8 mouse cellular contexts compared by ENCODE assay signal in the genomic region with DNA sequence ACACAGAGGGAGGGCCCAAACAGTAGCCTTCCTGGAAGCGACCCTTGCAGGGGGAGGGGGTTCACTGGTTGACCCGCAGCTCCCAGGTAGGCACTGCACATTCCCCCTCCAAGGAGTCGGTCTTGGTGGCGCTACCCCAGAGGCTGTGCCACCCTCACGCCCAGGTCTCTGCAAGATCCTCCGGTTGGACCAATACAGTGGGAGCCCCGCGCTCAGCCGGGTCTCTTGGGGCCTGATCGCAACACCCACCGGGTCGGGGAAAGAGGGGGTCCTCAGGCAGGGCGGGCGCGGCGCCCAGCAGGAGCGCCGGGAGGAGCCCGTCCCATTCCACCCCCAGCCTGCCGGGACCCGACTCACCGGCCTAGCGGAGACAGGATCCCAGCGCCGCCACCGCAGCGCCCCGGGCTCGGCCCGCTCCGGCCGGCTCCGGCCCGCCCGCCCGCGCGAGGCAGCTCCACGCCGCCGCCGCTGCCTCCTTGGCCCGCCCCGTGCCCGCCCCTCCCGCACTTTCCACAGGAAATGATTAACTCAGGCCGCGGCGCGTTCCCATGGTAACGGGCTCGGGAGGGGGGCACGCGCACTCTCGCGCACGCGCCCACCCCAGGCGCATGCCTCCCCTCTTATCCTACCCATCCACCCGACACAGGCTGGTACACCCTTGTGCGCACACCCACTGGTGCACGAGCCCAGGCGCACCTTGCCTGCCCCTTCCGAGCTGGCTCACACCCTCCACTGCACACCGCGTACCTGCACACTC.
DNase-seq lines count a peak whose midpoint lies in the region; ATAC-seq and TF ChIP-seq lines count a peak whose summit lies in the region.

No protein-coding gene starts in this region.

- TF ChIP-seq CTCF in E14TG2a.4 (conservative IDR thresholded peaks at IDR 0.05; ENCODE audit: low read length): no peak
- TF ChIP-seq CTCF in liver, postnatal 0 days (IDR thresholded peaks at IDR 0.05; ENCODE audit: low read depth): no peak
- no peak for TF ChIP-seq CTCF in thymus, adult 2 months (IDR thresholded peaks at IDR 0.05; ENCODE audit: borderline replicate concordance, control insufficient read depth, extremely low read depth, insufficient read depth, low read length, poor library complexity)

- peak; percentile 68 for DNase-seq in heart, postnatal 25 days (ENCODE audit: low spot score)
- peak; percentile 85 to 94 for DNase-seq in layer of hippocampus, adult 18-20 months (ENCODE audit: low spot score in 2 of 2)
- peak; percentile 70 for DNase-seq in liver, postnatal 0 days
- peak; percentile 80 for DNase-seq in thymus, adult 2 months

- peaks cover 4% of the 10 kb centered on the region for H3K27me3 ChIP-seq in E14TG2a.4 (ENCODE audit: insufficient read depth, low read length)
- H3K27me3 ChIP-seq in forebrain, embryonic 15.5 days: peaks cover 6% of the 10 kb centered on the region; the same call in 1 of the 2 replicates
- H3K27me3 ChIP-seq in liver, postnatal 0 days (ENCODE audit: insufficient read depth, low read length): peaks cover 9% of the 10 kb centered on the region; the same call in 1 of the 2 replicates
- H3K27me3 ChIP-seq in neural tube, embryonic 14.5 days (ENCODE audit: control insufficient read depth, insufficient read depth, low read length): peaks cover 3% of the 10 kb centered on the region; the same call in 1 of the 2 replicates
- H3K27me3 ChIP-seq in thymus, adult 2 months (ENCODE audit: control insufficient read depth, insufficient read depth, low read length): no peaks in the 10 kb centered on the region

- peak overlapping the region; percentile 70 for H3K27ac ChIP-seq in forebrain, embryonic 15.5 days (replicated peaks)
- H3K27ac ChIP-seq in liver, postnatal 0 days (ENCODE audit: low read depth): peak overlapping the region; percentile 52
- H3K27ac ChIP-seq in neural tube, embryonic 14.5 days (ENCODE audit: low read depth, low read length): peak overlapping the region; percentile 78
- no peak overlapping the region for H3K27ac ChIP-seq in thymus, adult 2 months (ENCODE audit: control insufficient read depth, insufficient read depth, low read length)

- no peaks in the 10 kb centered on the region for H3K9me3 ChIP-seq in E14TG2a.4 (ENCODE audit: low read length)
- H3K9me3 ChIP-seq in forebrain, embryonic 15.5 days: no peaks in the 10 kb centered on the region
- no peaks in the 10 kb centered on the region for H3K9me3 ChIP-seq in liver, postnatal 0 days (ENCODE audit: low read length)
- no peaks in the 10 kb centered on the region for H3K9me3 ChIP-seq in neural tube, embryonic 14.5 days (ENCODE audit: control insufficient read depth, low read length)

- H3K4me3 ChIP-seq in E14TG2a.4 (replicated peaks; ENCODE audit: low read length): peak overlapping the region; percentile 86
- H3K4me3 ChIP-seq in forebrain, embryonic 15.5 days: peak overlapping the region; percentile 74
- peak overlapping the region; percentile 53 for H3K4me3 ChIP-seq in liver, postnatal 0 days (ENCODE audit: low read depth, low read length)
- peak overlapping the region; percentile 74 for H3K4me3 ChIP-seq in neural tube, embryonic 14.5 days (ENCODE audit: low read depth, low read length)
- peak overlapping the region; percentile 52 for H3K4me3 ChIP-seq in thymus, adult 2 months (ENCODE audit: control insufficient read depth, insufficient read depth, low read length)

- peak overlapping the region; percentile 76 for H3K9ac ChIP-seq in forebrain, embryonic 15.5 days (replicated peaks)
- H3K9ac ChIP-seq in liver, postnatal 0 days (replicated peaks): peak overlapping the region; percentile 72
- H3K9ac ChIP-seq in neural tube, embryonic 14.5 days (replicated peaks; ENCODE audit: low read depth, low read length): peak overlapping the region; percentile 88

- H3K4me2 ChIP-seq in forebrain, embryonic 15.5 days (replicated peaks): peak overlapping the region; percentile 83
- peak overlapping the region; percentile 91 for H3K4me2 ChIP-seq in liver, postnatal 0 days (ENCODE audit: low read depth, low read length)
- peak overlapping the region; percentile 94 for H3K4me2 ChIP-seq in neural tube, embryonic 14.5 days (ENCODE audit: low read depth, low read length)

- no peak for TF ChIP-seq POLR2A in thymus, adult 2 months (IDR thresholded peaks at IDR 0.05; ENCODE audit: control insufficient read depth, extremely low read depth, insufficient read depth, low read length, poor library complexity)

- H3K4me1 ChIP-seq in E14TG2a.4 (replicated peaks; ENCODE audit: low read depth, low read length): peaks cover 91% of the 10 kb centered on the region
- H3K4me1 ChIP-seq in forebrain, embryonic 15.5 days: peaks cover 43% of the 10 kb centered on the region
- H3K4me1 ChIP-seq in liver, postnatal 0 days (ENCODE audit: insufficient read depth): peaks cover 30% of the 10 kb centered on the region
- peaks cover 24% of the 10 kb centered on the region for H3K4me1 ChIP-seq in neural tube, embryonic 14.5 days (ENCODE audit: control insufficient read depth, insufficient read depth, low read length)
- H3K4me1 ChIP-seq in thymus, adult 2 months (replicated peaks; ENCODE audit: control insufficient read depth, insufficient read depth, low read length): peaks cover 14% of the 10 kb centered on the region

- ATAC-seq in cerebellum, adult (ENCODE audit: insufficient number of reproducible peaks, low FRiP score, low TSS enrichment): peak; percentile 64
- ATAC-seq in forebrain, embryonic 15.5 days (replicated peaks): peak; percentile 85
- peak; percentile 24 for ATAC-seq in liver, postnatal 0 days
- ATAC-seq in neural tube, embryonic 14.5 days (ENCODE audit: low read depth): peak; percentile 82

- 0 out of 2 replicates have a peak, but pooled peaks cover 1% of the 10 kb centered on the region for H3K36me3 ChIP-seq in E14TG2a.4 (ENCODE audit: insufficient read depth, low read length)
- no peaks in the 10 kb centered on the region for H3K36me3 ChIP-seq in forebrain, embryonic 15.5 days
- no peaks in the 10 kb centered on the region for H3K36me3 ChIP-seq in liver, postnatal 0 days (replicated peaks; ENCODE audit: insufficient read depth, low read length)
- no peaks in the 10 kb centered on the region for H3K36me3 ChIP-seq in neural tube, embryonic 14.5 days (ENCODE audit: control insufficient read depth, insufficient read depth, low read length)
- no peaks in the 10 kb centered on the region for H3K36me3 ChIP-seq in thymus, adult 2 months (ENCODE audit: control insufficient read depth, insufficient read depth, low read length)

- intact Hi-C loops in heart, postnatal 25 days (cut with DNase I): no loop called here

- no peak for TF ChIP-seq EP300 in liver, postnatal 0 days (IDR thresholded peaks at IDR 0.05; ENCODE audit: low read depth)

- 1% methylated on average over 63 of the region's 66 CpGs for WGBS in forebrain, embryonic 15.5 days
- under 1% methylated on average over 43 of the region's 66 CpGs for WGBS in liver, postnatal 0 days (ENCODE audit: insufficient replicate concordance)
- 1% methylated on average over 58 of the region's 66 CpGs for WGBS in neural tube, embryonic 14.5 days
- WGBS in thymus, adult 2 months: 2% methylated on average over 66 of the region's 66 CpGs

Comparison
In these comparisons a context has a peak if more than half of its experiments do, and no peak if none do; other contexts are left out.
1. ATAC-seq: peak in every context shown above with its lines; median percentile 85 in forebrain, embryonic 15.5 days; 82 in neural tube, embryonic 14.5 days; 64 in cerebellum, adult; 24 in liver, postnatal 0 days.